15 mouse cellular contexts compared by ENCODE assay signal in the genomic region with DNA sequence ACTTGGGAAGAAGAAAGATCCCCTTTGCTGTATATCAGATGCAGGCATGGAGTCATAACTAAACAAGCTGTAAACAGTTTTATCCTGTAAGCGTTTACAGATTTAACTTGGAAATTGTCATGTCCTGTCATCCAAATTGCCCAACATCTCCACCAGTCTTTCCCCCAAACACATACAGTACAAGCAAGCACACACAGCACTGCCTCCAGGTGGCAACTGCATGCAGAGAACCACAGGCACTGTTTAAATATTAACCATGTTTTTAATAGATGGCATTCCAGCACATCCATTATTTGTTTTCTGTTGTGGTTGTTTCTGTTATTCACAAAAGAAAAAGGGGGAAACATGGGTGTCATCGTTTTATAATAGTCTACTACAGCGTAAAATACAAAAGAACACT. TPM values are rescaled to one million over a fixed set of nuclear protein-coding genes. Genes with fewer than 3 reads are reported as not detected.
DNase-seq lines count a peak whose midpoint lies in the region; ATAC-seq lines count a peak whose summit lies in the region.
"Had no signal": no experiment of that assay in that cellular context is flagged by ENCODE, and none has a peak within 500 bp of the region (broad histone marks: within the 10 kb centered on the region; RNA-seq: fewer than 3 reads in every experiment).

No protein-coding gene starts in this region.

- H3K36me3 ChIP-seq in hindbrain, embryonic 14.5 days (replicated peaks; ENCODE audit: control insufficient read depth, insufficient read depth) = no peaks in the 10 kb centered on the region
- no peaks in the 10 kb centered on the region for H3K36me3 ChIP-seq in hindbrain, embryonic 10.5 days
- no peaks in the 10 kb centered on the region for H3K36me3 ChIP-seq in midbrain, embryonic 14.5 days (ENCODE audit: control insufficient read depth, insufficient read depth, low read length)
- H3K36me3 ChIP-seq in midbrain, embryonic 10.5 days = no peaks in the 10 kb centered on the region
- no peaks in the 10 kb centered on the region for H3K36me3 ChIP-seq in hindbrain, embryonic 16.5 days (ENCODE audit: control insufficient read depth, insufficient read depth, low read length)
- H3K36me3 ChIP-seq: forebrain, embryonic 12.5 days; heart, embryonic 13.5 days had no signal

- H3K4me3 ChIP-seq in hindbrain, embryonic 14.5 days (replicated peaks; ENCODE audit: low read length) = peak overlapping the region; percentile 5; the same call in 1 of the 2 replicates
- H3K4me3 ChIP-seq in hindbrain, embryonic 10.5 days = no peak overlapping the region
- H3K4me3 ChIP-seq in midbrain, embryonic 14.5 days (replicated peaks; ENCODE audit: low read depth, low read length) = no peak overlapping the region
- H3K4me3 ChIP-seq in midbrain, embryonic 10.5 days = no peak overlapping the region
- H3K4me3 ChIP-seq in hindbrain, embryonic 16.5 days (ENCODE audit: low read length) = peak overlapping the region; percentile 8; the same call in 1 of the 2 replicates
- H3K4me3 ChIP-seq: forebrain, embryonic 12.5 days; heart, embryonic 13.5 days; megakaryocyte, embryonic 14.5 days had no signal

- peaks cover 7% of the 10 kb centered on the region for H3K4me1 ChIP-seq in hindbrain, embryonic 14.5 days (replicated peaks; ENCODE audit: control insufficient read depth, insufficient read depth, low read length)
- H3K4me1 ChIP-seq in hindbrain, embryonic 10.5 days (replicated peaks) = peaks cover 31% of the 10 kb centered on the region
- H3K4me1 ChIP-seq in midbrain, embryonic 14.5 days (ENCODE audit: control insufficient read depth, insufficient read depth, low read length) = peaks cover 14% of the 10 kb centered on the region
- H3K4me1 ChIP-seq in midbrain, embryonic 10.5 days = peaks cover 32% of the 10 kb centered on the region
- H3K4me1 ChIP-seq in hindbrain, embryonic 16.5 days (ENCODE audit: control insufficient read depth, insufficient read depth, low read depth, low read length) = peaks cover 5% of the 10 kb centered on the region

- no peaks in the 10 kb centered on the region for H3K9me3 ChIP-seq in hindbrain, embryonic 14.5 days (ENCODE audit: control insufficient read depth, low read length)
- no peaks in the 10 kb centered on the region for H3K9me3 ChIP-seq in hindbrain, embryonic 10.5 days
- no peaks in the 10 kb centered on the region for H3K9me3 ChIP-seq in midbrain, embryonic 14.5 days (ENCODE audit: control insufficient read depth, low read length)
- no peaks in the 10 kb centered on the region for H3K9me3 ChIP-seq in midbrain, embryonic 10.5 days (replicated peaks)
- no peaks in the 10 kb centered on the region for H3K9me3 ChIP-seq in hindbrain, embryonic 16.5 days (ENCODE audit: control insufficient read depth, low read length)
- H3K9me3 ChIP-seq: forebrain, embryonic 12.5 days; heart, embryonic 13.5 days; megakaryocyte, embryonic 14.5 days had no signal

- 65% methylated on average over 3 of the region's 3 CpGs for WGBS in hindbrain, embryonic 14.5 days
- WGBS in hindbrain, embryonic 10.5 days = 65% methylated on average over 3 of the region's 3 CpGs
- WGBS in midbrain, embryonic 14.5 days = 70% methylated on average over 3 of the region's 3 CpGs
- WGBS in midbrain, embryonic 10.5 days = 65% methylated on average over 3 of the region's 3 CpGs
- WGBS in hindbrain, embryonic 16.5 days = 64% methylated on average over 3 of the region's 3 CpGs

- peak overlapping the region; percentile 74 for H3K4me2 ChIP-seq in hindbrain, embryonic 14.5 days (replicated peaks)
- H3K4me2 ChIP-seq in midbrain, embryonic 14.5 days (ENCODE audit: low read length) = peak overlapping the region; percentile 5; the same call in 1 of the 2 replicates
- peak overlapping the region; percentile 32 for H3K4me2 ChIP-seq in hindbrain, embryonic 16.5 days (ENCODE audit: low read length)
- H3K4me2 ChIP-seq: forebrain, embryonic 12.5 days had no signal

- peaks cover 16% of the 10 kb centered on the region; the same call in 1 of the 2 replicates for H3K27me3 ChIP-seq in hindbrain, embryonic 14.5 days (ENCODE audit: control insufficient read depth, insufficient read depth, low read length)
- peaks cover 47% of the 10 kb centered on the region for H3K27me3 ChIP-seq in hindbrain, embryonic 10.5 days (ENCODE audit: insufficient read depth, poor library complexity, severe bottlenecking)
- peaks cover 9% of the 10 kb centered on the region; the same call in 1 of the 2 replicates for H3K27me3 ChIP-seq in midbrain, embryonic 14.5 days (ENCODE audit: control insufficient read depth, insufficient read depth, low read length)
- peaks cover 57% of the 10 kb centered on the region for H3K27me3 ChIP-seq in midbrain, embryonic 10.5 days (ENCODE audit: low read depth, poor library complexity, severe bottlenecking)
- no peaks in the 10 kb centered on the region for H3K27me3 ChIP-seq in hindbrain, embryonic 16.5 days (replicated peaks; ENCODE audit: control insufficient read depth, insufficient read depth, low read length)

- no peak overlapping the region for H3K27ac ChIP-seq in hindbrain, embryonic 14.5 days
- H3K27ac ChIP-seq in hindbrain, embryonic 10.5 days = no peak overlapping the region
- H3K27ac ChIP-seq in midbrain, embryonic 14.5 days (replicated peaks; ENCODE audit: low read depth, low read length) = no peak overlapping the region
- H3K27ac ChIP-seq in midbrain, embryonic 10.5 days (replicated peaks) = no peak overlapping the region
- H3K27ac ChIP-seq in hindbrain, embryonic 16.5 days (ENCODE audit: low read depth, low read length) = no peak overlapping the region
- H3K27ac ChIP-seq: forebrain, embryonic 12.5 days; heart, embryonic 13.5 days had no signal

- no peak overlapping the region for H3K9ac ChIP-seq in hindbrain, embryonic 14.5 days
- H3K9ac ChIP-seq in midbrain, embryonic 14.5 days (replicated peaks; ENCODE audit: low read length) = no peak overlapping the region
- H3K9ac ChIP-seq in hindbrain, embryonic 16.5 days (ENCODE audit: low read depth, low read length) = no peak overlapping the region
- H3K9ac ChIP-seq: forebrain, embryonic 12.5 days; heart, embryonic 13.5 days had no signal

- ATAC-seq in hindbrain, embryonic 14.5 days (ENCODE audit: low FRiP score) = no peak
- no peak for ATAC-seq in midbrain, embryonic 14.5 days (ENCODE audit: low FRiP score, low TSS enrichment)
- no peak for ATAC-seq in hindbrain, embryonic 16.5 days

- no peak for DNase-seq in hindbrain, embryonic 14.5 days (ENCODE audit: low spot score)
- no peak for DNase-seq in hindbrain, embryonic 10.5 days (ENCODE audit: low spot score)
- peak; percentile 42 for DNase-seq in midbrain, embryonic 14.5 days
- DNase-seq in midbrain, embryonic 10.5 days (ENCODE audit: low spot score) = no peak
- DNase-seq in 416B (ENCODE audit: low read depth) = peak; percentile 11
- no peak for DNase-seq in ovary, postnatal 36 days (ENCODE audit: low spot score)
- no peak for DNase-seq in gastrocnemius, postnatal 4 days (ENCODE audit: low spot score in 2 of 2)
- DNase-seq: cerebellum, adult 2 months had no signal

RNA-seq across cellular contexts. Expression of a gene that starts 3.6 kb away (rescaled TPM):
- polyA plus RNA-seq in hindbrain, embryonic 14.5 days (2014; fragmentation: Nextera tagmentation; extraction: Ambion mirVana) = 71.6 and 90.8 TPM in 2 replicates
- polyA plus RNA-seq in hindbrain, embryonic 10.5 days (2016; fragmentation: Nextera tagmentation; extraction: Ambion mirVana) = 1.2 and 3.2 TPM in 2 replicates
- polyA plus RNA-seq in midbrain, embryonic 14.5 days (2014; fragmentation: Nextera tagmentation; extraction: Ambion mirVana) = 56.1 and 56.7 TPM in 2 replicates
- 1.00 and 1.3 TPM in 2 replicates for polyA plus RNA-seq in midbrain, embryonic 10.5 days (2016; fragmentation: Nextera tagmentation; extraction: Ambion mirVana)
- polyA plus RNA-seq in hindbrain, embryonic 16.5 days (2015; fragmentation: Nextera tagmentation; extraction: Ambion mirVana) = 92.4 and 95.2 TPM in 2 replicates
- total RNA-seq in gastrocnemius, postnatal 4 days (2021) = under 1 TPM in 1 of 2 experiments, not detected in 1; 0.07 TPM
- total RNA-seq: adrenal gland, postnatal 36 days; CH12.LX; MEL had no signal

Comparison
In these comparisons a context has a peak if more than half of its experiments do, and no peak if none do; other contexts are left out.
1. DNase-seq: peak in midbrain, embryonic 14.5 days (single experiment) and 416B (single experiment); none in hindbrain, embryonic 14.5 days (single experiment), hindbrain, embryonic 10.5 days (single experiment), midbrain, embryonic 10.5 days (single experiment), ovary, postnatal 36 days (single experiment) and gastrocnemius, postnatal 4 days (0 of 2).
2. H3K4me3 ChIP-seq: peak in hindbrain, embryonic 14.5 days (single experiment) and hindbrain, embryonic 16.5 days (single experiment); none in hindbrain, embryonic 10.5 days (single experiment), midbrain, embryonic 14.5 days (single experiment) and midbrain, embryonic 10.5 days (single experiment).
3. RNA of a gene that starts 3.6 kb away (polyA plus RNA-seq): 92.4 to 95.2 TPM in hindbrain, embryonic 16.5 days, 71.6 to 90.8 TPM in hindbrain, embryonic 14.5 days and 56.1 to 56.7 TPM in midbrain, embryonic 14.5 days; 1.2 to 3.2 TPM in hindbrain, embryonic 10.5 days and 1.00 to 1.3 TPM in midbrain, embryonic 10.5 days; every median in the first group is over 10 times any median in the second.
4. H3K4me2 ChIP-seq: peak in every context shown above with its lines; median percentile 74 in hindbrain, embryonic 14.5 days; 32 in hindbrain, embryonic 16.5 days; 5 in midbrain, embryonic 14.5 days.